Mouse (Mus musculus): Measurements from ENCODE around the gene Bcl2l14.

Gene Bcl2l14

GRCm38 (mm10) chr6:134442219-134442618 lies 46.1 kb downstream of the Bcl2l14 start:
- no peak for DNase-seq (ENCODE audit: low spot score in 2 of 2)

- DNase-seq (ENCODE audit: low spot score in 2 of 2), result no peak
Measured at GRCm38 (mm10) chr6:134443198-134443904, 47.2 kb downstream of the Bcl2l14 start.

GRCm38 (mm10) chr6:134443925-134444324 lies 47.8 kb downstream of the Bcl2l14 start:
- DNase-seq (ENCODE audit: low spot score in 2 of 2), result no peak

- DNase-seq (ENCODE audit: low spot score in 2 of 2), result no peak
Measured at GRCm38 (mm10) chr6:134448451-134448850, 52.3 kb downstream of the Bcl2l14 start.

GRCm38 (mm10) chr6:134449958-134450357 lies 53.8 kb downstream of the Bcl2l14 start:
- DNase-seq (ENCODE audit: low spot score in 2 of 2), result no peak

- DNase-seq (ENCODE audit: low spot score in 2 of 2), result no peak
Measured at GRCm38 (mm10) chr6:134450661-134451119, 54.6 kb downstream of the Bcl2l14 start.

- DNase-seq (ENCODE audit: low spot score in 2 of 2), result peak in 1 of 2 experiments; percentile 8
Measured at GRCm38 (mm10) chr6:134454093-134454492, 58.0 kb downstream of the Bcl2l14 start.

GRCm38 (mm10) chr6:134458376-134458775 lies 62.3 kb downstream of the Bcl2l14 start:
- DNase-seq (ENCODE audit: low spot score in 2 of 2), result no peak

- no peak for DNase-seq (ENCODE audit: low spot score in 2 of 2)
Measured at GRCm38 (mm10) chr6:134461175-134461574, 65.1 kb downstream of the Bcl2l14 start.

- DNase-seq (ENCODE audit: low spot score in 2 of 2), result no peak
Measured at GRCm38 (mm10) chr6:134466671-134467229, 70.6 kb downstream of the Bcl2l14 start.

GRCm38 (mm10) chr6:134469297-134469696 lies 73.2 kb downstream of the Bcl2l14 start:
- DNase-seq (ENCODE audit: low spot score in 2 of 2), result no peak

GRCm38 (mm10) chr6:134470857-134471256 lies 74.7 kb downstream of the Bcl2l14 start:
- DNase-seq (ENCODE audit: low spot score in 2 of 2), result peak; percentile 36 to 46

GRCm38 (mm10) chr6:134473143-134473561 lies 77.0 kb downstream of the Bcl2l14 start:
- DNase-seq (ENCODE audit: low spot score in 2 of 2), result no peak

GRCm38 (mm10) chr6:134479481-134479880 lies 83.4 kb downstream of the Bcl2l14 start:
- no peak for DNase-seq (ENCODE audit: low spot score in 2 of 2)

- DNase-seq (ENCODE audit: low spot score in 2 of 2), result no peak
Measured at GRCm38 (mm10) chr6:134486318-134486717, 90.2 kb downstream of the Bcl2l14 start.
